Mouse (Mus musculus): ENCODE measurements around the gene Erc2. TPM values are rescaled to one million over a fixed set of nuclear protein-coding genes. Genes with fewer than 3 reads are reported as not detected.

The Erc2 gene
- polyA plus RNA-seq, 1 experiment = 0.90 TPM

GRCm38 (mm10) chr14:28426610-28427009, 804.4 kb downstream of the Erc2 start:
- Histone ChIP-seq H3K79me3 (ENCODE audit: low read depth) (no peaks in the 10 kb centered on the region), H3K79me2 (ENCODE audit: control insufficient read depth, insufficient read depth) (no peaks in the 10 kb centered on the region), H3K4me3 (ENCODE audit: insufficient read depth, poor library complexity, severe bottlenecking) (no peak overlapping the region), H3K27me3 (ENCODE audit: control insufficient read depth, insufficient read depth, insufficient read length) (no peaks in the 10 kb centered on the region), H3K36me3 (ENCODE audit: control insufficient read depth, insufficient read depth) (no peaks in the 10 kb centered on the region), H3ac (ENCODE audit: control insufficient read depth, insufficient read length, low read depth) (no peak overlapping the region)
- no peak for TF ChIP-seq FOSL1 (IDR thresholded peaks at IDR 0.05; ENCODE audit: insufficient read depth, low read length, poor library complexity, severe bottlenecking)
- TF ChIP-seq USF1 (IDR thresholded peaks at IDR 0.05; ENCODE audit: low read depth) = no peak
- no peak for TF ChIP-seq MAX (IDR thresholded peaks at IDR 0.05)
- TF ChIP-seq MYOG (IDR thresholded peaks at IDR 0.05; ENCODE audit: control insufficient read depth, extremely low read depth, insufficient read length) = no peak
- no peak for TF ChIP-seq MYOD1 (IDR thresholded peaks at IDR 0.05; ENCODE audit: control insufficient read depth, insufficient read length, low read depth)
- no peak for TF ChIP-seq CTCF (IDR thresholded peaks at IDR 0.05; ENCODE audit: control insufficient read depth, insufficient read depth, insufficient read length)
- no peak for TF ChIP-seq CEBPB (IDR thresholded peaks at IDR 0.05; ENCODE audit: low read depth)

GRCm38 (mm10) chr14:28431703-28432309, 809.6 kb downstream of the Erc2 start:
- Histone ChIP-seq H3K4me3 (ENCODE audit: insufficient read depth, poor library complexity, severe bottlenecking) (no peak overlapping the region), H3K79me2 (ENCODE audit: control insufficient read depth, insufficient read depth) (no peaks in the 10 kb centered on the region), H3K36me3 (ENCODE audit: control insufficient read depth, insufficient read depth) (no peaks in the 10 kb centered on the region), H3ac (ENCODE audit: control insufficient read depth, insufficient read length, low read depth) (no peak overlapping the region), H3K27me3 (ENCODE audit: control insufficient read depth, insufficient read depth, insufficient read length) (no peaks in the 10 kb centered on the region), H3K79me3 (ENCODE audit: low read depth) (no peaks in the 10 kb centered on the region)
- TF ChIP-seq CTCF (IDR thresholded peaks at IDR 0.05; ENCODE audit: control insufficient read depth, insufficient read depth, insufficient read length) = no peak
- no peak for TF ChIP-seq MYOG (IDR thresholded peaks at IDR 0.05; ENCODE audit: control insufficient read depth, extremely low read depth, insufficient read length)
- TF ChIP-seq MYOD1 (IDR thresholded peaks at IDR 0.05; ENCODE audit: control insufficient read depth, insufficient read length, low read depth) = no peak
- TF ChIP-seq MAX (IDR thresholded peaks at IDR 0.05) = no peak

- no peaks in the 10 kb centered on the region for H3K27me3 ChIP-seq (ENCODE audit: control insufficient read depth, insufficient read depth, insufficient read length)
- TF ChIP-seq MAX (IDR thresholded peaks at IDR 0.05) (no peak), MYOG (IDR thresholded peaks at IDR 0.05; ENCODE audit: control insufficient read depth, extremely low read depth, insufficient read length) (no peak), CEBPB (IDR thresholded peaks at IDR 0.05; ENCODE audit: low read depth) (no peak), FOSL1 (IDR thresholded peaks at IDR 0.05; ENCODE audit: insufficient read depth, low read length, poor library complexity, severe bottlenecking) (no peak), MYOD1 (IDR thresholded peaks at IDR 0.05; ENCODE audit: control insufficient read depth, insufficient read length, low read depth) (no peak), CTCF (IDR thresholded peaks at IDR 0.05; ENCODE audit: control insufficient read depth, insufficient read depth, insufficient read length) (no peak), USF1 (IDR thresholded peaks at IDR 0.05; ENCODE audit: low read depth) (no peak)
- H3K79me2 ChIP-seq (ENCODE audit: control insufficient read depth, insufficient read depth) = no peaks in the 10 kb centered on the region
- H3K36me3 ChIP-seq (ENCODE audit: control insufficient read depth, insufficient read depth) = no peaks in the 10 kb centered on the region
- no peak overlapping the region for H3K4me3 ChIP-seq (ENCODE audit: insufficient read depth, poor library complexity, severe bottlenecking)
- no peaks in the 10 kb centered on the region for H3K79me3 ChIP-seq (ENCODE audit: low read depth)
- no peak overlapping the region for H3ac ChIP-seq (ENCODE audit: control insufficient read depth, insufficient read length, low read depth)
These were observed 812.8 kb downstream of the Erc2 start for GRCm38 (mm10) chr14:28434996-28435395.

- no peak overlapping the region for H3ac ChIP-seq (ENCODE audit: control insufficient read depth, insufficient read length, low read depth)
- H3K79me2 ChIP-seq (ENCODE audit: control insufficient read depth, insufficient read depth) = no peaks in the 10 kb centered on the region
- TF ChIP-seq MYOG (IDR thresholded peaks at IDR 0.05; ENCODE audit: control insufficient read depth, extremely low read depth, insufficient read length) (no peak), CTCF (IDR thresholded peaks at IDR 0.05; ENCODE audit: control insufficient read depth, insufficient read depth, insufficient read length) (no peak), FOSL1 (IDR thresholded peaks at IDR 0.05; ENCODE audit: insufficient read depth, low read length, poor library complexity, severe bottlenecking) (no peak), MAX (IDR thresholded peaks at IDR 0.05) (no peak), MYOD1 (IDR thresholded peaks at IDR 0.05; ENCODE audit: control insufficient read depth, insufficient read length, low read depth) (no peak)
- no peaks in the 10 kb centered on the region for H3K79me3 ChIP-seq (ENCODE audit: low read depth)
- no peaks in the 10 kb centered on the region for H3K27me3 ChIP-seq (ENCODE audit: control insufficient read depth, insufficient read depth, insufficient read length)
- no peaks in the 10 kb centered on the region for H3K36me3 ChIP-seq (ENCODE audit: control insufficient read depth, insufficient read depth)
- no peak overlapping the region for H3K4me3 ChIP-seq (ENCODE audit: insufficient read depth, poor library complexity, severe bottlenecking)
These were observed 816.9 kb downstream of the Erc2 start for GRCm38 (mm10) chr14:28439171-28439570.

- H3K27me3 ChIP-seq (ENCODE audit: control insufficient read depth, insufficient read depth, insufficient read length) = no peaks in the 10 kb centered on the region
- no peaks in the 10 kb centered on the region for H3K79me2 ChIP-seq (ENCODE audit: control insufficient read depth, insufficient read depth)
- H3K4me3 ChIP-seq (ENCODE audit: insufficient read depth, poor library complexity, severe bottlenecking) = no peak overlapping the region
- TF ChIP-seq FOSL1 (IDR thresholded peaks at IDR 0.05; ENCODE audit: insufficient read depth, low read length, poor library complexity, severe bottlenecking) (no peak), MYOD1 (IDR thresholded peaks at IDR 0.05; ENCODE audit: control insufficient read depth, insufficient read length, low read depth) (no peak), USF1 (IDR thresholded peaks at IDR 0.05; ENCODE audit: low read depth) (no peak), MYOG (IDR thresholded peaks at IDR 0.05; ENCODE audit: control insufficient read depth, extremely low read depth, insufficient read length) (no peak), MAX (IDR thresholded peaks at IDR 0.05) (no peak), CTCF (IDR thresholded peaks at IDR 0.05; ENCODE audit: control insufficient read depth, insufficient read depth, insufficient read length) (no peak), CEBPB (IDR thresholded peaks at IDR 0.05; ENCODE audit: low read depth) (no peak)
- H3K36me3 ChIP-seq (ENCODE audit: control insufficient read depth, insufficient read depth) = no peaks in the 10 kb centered on the region
- H3ac ChIP-seq (ENCODE audit: control insufficient read depth, insufficient read length, low read depth) = no peak overlapping the region
- no peaks in the 10 kb centered on the region for H3K79me3 ChIP-seq (ENCODE audit: low read depth)
These were observed 819.2 kb downstream of the Erc2 start for GRCm38 (mm10) chr14:28441240-28441967.
